Mouse (Mus musculus): ENCODE results near the gene Ube4b.
"Not testable (repeated sequence)": the region's sequence is repeated elsewhere in the genome, so short reads cannot be mapped to it uniquely, and the experiment has no call there.

The Ube4b gene

DNA sequence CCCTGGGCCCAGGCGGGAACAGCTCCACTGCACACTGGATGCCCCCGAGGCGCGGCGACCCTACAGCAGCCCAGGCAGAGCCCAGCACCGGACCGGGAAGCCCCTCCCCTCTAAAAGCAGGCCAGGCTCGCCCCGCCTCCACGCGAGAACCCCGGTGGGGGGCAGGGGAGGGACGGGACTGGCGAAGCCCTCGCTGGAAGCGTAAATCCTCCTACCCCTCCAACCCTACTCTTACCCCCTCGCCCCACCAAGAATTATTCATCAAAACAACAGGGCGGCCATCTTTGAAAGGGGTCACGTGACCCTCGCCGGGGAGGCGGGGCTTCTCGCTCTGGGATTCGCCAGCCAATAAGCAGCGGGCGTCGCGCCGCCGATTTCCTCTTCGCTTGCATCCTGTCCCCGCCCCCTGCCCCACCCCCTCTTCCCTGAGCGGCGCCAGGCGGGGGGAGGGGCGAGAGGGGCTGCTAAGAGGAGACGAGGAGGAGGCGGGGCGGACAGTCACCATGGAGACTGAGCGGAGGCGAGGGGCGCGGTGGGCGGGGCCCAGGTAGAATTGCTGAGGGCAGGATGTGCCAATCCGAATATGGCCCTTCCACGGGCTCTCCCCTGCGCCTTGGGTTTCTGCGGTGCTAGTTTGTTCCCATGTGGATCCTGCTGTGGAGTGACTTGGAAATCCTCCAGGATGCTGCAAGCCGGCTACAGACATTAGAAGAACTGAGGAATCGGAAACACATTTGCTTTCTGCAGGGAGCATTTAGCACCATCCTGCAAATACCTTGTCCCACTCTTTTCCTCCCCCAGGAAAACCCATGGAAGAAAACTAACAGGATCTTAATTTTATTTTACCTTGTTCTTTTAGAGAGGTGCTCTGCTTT is at the start of gene Ube4b:
Gene Ube4b, minus strand, starts transcription at position 425 of the 875 bp plus-strand sequence.
- DNase-seq, result peak; percentile 99 to 100

DNA sequence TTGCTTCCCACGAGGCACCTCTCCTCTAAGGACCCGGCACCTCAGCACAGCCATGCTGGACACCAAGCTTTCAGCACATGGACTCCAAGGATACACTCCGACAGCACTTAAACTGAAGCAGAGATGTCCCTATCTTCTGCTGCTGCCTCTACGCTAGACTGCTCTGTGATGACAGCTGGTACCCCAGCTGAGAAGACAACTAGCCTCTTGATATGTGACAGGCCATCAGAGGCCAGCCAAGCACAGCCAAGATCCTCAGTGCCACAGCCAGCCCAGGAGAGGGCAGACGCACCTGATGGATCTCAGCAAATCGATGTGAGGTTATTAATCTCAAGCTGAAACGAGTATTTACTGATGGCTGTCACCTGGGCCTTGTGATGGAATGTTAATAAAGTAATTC is 48.5 kb upstream of the Ube4b start:
- peak in 1 of 2 experiments; percentile 34 for DNase-seq

DNA sequence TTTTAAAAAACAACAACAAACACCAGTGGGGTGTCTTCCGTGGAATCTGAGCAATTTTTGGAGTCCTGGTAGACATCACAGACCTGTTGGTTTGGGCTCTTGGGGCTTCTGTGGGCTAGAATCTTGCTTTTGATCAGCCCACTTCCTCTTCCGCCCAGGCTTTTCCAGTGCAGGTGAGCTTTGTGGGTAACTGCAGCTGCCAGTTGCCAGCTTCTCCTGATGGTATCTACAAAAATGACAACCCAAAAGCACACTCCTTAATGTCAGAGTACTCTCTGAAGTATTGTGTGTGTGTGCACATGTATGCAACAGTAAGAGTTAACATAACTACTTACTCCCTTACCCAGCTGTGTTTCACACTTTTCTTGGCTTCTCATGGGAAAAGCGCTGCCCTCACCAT is 43.0 kb upstream of the Ube4b start:
- no peak for DNase-seq

DNA sequence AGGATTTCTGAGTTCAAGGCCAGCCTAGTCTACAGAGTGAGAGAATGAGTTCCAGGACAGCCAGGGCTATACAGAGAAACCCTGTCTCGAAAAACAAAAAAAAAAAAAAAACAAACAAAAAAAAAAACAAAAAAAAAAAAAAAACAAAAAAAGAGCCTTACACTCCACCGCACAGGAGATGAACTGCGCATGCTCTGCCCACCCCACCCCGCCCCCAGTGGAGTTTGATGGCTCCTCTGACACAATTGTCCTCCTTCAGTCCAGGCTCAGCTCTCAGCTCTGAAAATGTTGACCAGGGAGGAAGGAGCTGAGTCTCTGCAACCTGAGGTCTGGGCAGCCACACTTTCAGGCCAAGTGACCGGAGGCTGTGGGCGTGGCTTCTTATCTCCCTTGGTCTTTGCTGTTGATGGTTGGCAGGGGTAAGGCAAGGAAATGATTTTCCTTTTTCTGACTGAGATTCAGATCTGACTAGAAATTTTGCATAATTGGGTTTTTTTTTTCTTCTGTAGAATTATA is 36.9 kb upstream of the Ube4b start:
- peak in 1 of 2 experiments; percentile 35 for DNase-seq

DNA sequence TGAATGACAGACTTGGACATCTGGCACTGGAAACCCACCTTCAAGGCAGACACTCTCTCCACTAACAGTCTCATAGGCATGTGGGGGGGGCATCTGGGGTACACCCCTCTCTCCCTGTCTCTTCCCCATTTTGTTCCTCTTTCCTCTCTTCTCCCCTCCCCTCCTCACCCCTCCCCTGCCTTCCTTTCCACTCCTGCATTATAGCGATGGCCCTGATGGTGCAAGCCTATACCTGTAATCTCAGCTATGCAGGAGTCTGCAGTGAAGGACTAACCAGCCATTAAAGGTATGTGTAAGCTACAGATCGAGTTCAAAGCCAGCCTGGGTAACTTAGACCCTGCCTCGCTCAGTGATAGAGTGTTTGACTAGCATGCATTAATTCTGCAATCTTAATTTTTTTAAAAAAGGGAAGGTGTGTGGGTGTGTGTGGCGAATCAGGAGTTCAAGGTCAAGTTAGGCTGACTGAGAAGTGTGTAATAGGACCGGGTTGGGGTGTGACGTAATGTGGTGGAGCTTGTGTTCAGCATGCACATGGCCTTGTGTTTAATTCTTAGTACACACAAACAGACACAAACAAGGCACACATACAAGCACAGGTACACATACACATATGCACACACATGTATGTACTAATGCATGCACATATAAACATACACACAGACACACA is 35.9 kb upstream of the Ube4b start:
- no peak for DNase-seq

DNA sequence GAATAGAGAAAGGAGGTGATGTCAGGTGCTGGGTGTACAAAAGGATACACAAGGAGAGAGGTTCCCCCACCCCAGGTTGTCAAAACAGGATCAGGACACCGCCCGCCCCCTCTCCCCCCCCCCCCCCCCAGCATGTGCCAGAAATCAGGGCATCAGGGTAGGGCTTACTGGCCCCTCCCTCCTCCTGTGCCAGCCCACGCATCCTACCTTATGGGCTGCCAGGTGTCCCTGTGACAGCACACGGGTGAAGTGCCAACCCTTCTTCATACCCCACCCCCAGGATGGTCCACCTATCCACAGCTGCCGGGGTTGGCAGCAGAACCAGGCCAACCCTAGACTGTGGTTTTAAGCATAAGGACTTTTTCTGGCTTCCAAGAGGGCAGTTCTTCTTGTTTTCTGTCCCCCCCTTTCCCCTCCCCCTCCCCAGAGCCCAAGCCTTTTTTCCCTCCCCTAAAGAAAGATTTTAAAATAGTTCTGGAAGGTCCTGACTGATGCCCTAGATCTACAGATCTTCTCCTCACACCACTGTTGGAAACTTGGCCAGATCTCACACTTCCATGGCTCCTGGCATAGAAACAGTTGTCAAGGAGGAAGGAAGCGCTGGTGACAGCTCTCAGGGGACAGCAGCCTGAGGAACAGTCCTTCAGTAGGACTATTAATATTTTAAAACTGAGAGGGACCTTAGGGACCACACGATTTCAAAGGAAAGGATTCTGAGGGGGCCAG is 35.2 kb upstream of the Ube4b start:
- DNase-seq, result peak; percentile 85 to 89

DNA sequence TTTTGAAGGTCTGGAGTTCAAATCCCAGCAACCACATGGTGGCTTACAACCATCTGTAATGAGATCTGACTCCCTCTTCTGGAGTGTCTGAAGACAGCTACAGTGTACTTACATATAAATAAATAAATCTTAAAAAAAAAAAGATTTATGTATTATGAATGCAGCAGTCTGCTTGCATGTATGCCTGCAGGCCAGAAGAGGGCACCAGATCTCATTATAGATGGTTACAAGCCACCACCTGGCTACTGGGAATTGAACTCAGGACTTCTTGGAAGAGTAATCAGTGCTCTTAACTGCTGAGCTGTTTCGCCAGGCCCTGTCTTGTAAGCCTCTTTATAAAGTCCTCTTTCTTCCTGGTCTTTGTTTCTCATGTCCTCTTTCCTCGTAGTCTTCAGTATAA is 33.9 kb upstream of the Ube4b start:
- DNase-seq, result not testable (repeated sequence)

DNA sequence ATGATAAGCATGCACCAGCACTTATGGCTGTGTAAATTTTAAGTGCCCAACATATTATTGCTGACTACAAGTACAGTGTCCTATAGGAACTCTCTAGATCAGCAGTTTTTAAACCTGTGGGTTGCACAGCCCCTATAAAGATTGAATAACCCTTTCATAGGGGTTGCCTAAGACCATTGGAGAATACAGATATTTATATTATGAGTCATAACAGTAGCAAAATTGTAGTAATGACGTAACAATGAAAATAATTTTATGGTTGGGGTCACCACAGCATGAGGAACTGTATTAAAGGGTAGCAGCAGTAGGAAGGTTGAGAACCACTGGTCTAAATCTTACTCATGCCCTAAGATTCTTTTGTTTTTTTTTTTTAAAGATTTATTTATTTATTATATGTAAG is 32.9 kb upstream of the Ube4b start:
- DNase-seq, result no peak

DNA sequence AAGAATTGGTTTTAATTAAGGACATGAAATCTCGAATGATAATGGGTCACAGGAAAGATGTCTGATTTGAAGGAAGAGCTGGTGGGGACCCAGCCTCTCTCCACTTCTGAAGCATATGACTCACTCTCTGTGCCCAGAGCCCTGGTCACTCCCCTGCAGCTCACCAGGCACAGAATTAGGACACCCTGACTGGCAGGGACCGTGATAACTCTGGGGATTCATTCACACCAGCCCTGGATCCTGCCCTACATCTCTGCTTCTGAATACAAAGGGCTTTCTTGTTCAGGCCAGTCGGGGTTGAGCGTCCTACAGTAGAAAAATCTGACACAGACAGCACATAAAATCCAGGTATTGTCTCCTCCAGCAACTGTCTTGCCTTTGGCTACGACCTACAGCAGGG is 32.0 kb upstream of the Ube4b start:
- DNase-seq, result no peak

DNA sequence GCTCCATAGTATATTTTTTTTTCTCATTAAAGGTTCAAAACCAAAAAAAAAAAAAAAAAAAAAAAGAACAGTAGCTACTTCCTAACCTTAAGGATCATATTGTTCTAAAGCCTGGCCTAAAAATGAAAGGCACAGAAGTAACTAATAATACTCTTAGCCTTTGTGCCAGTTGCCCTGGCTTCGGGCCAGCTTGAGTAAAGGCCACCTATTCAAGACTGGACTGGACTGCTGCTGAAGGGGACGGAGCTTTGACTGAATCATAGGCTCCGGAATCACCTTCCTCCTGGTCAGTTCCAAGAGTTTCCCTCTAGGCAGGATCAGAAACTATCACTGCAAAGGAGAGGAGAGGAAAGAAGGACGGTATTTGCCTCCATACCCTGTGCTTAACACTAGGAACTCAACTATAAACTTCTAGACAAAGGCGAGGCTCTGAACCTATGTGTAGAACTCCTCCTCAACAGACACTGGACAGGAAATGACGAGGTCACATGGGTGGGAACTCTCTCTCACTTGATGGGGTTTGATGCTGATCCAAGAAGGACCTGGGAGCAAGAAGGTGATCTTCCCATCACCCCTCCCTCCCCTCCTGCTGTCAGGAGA is 31.4 kb upstream of the Ube4b start:
- DNase-seq, result peak in 1 of 2 experiments; percentile 61

DNA sequence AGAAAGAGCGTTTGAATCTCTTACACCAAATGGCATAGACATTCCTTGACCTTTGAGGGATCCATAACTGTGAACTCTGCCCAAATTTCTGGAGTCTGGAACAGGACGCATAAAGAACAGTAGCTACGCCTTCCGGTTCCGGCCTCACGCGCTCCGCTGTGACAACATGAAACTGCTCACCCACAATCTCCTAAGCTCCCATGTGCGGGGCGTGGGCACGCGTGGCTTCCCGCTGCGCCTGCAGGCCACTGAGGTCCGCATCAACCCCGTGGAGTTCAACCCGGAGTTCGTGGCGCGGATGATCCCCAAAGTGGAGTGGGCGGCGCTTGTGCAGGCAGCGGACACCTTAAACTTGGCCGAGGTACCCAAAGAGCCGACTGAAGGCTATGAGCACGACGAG is 30.6 kb upstream of the Ube4b start:
- not testable (repeated sequence) for DNase-seq

DNA sequence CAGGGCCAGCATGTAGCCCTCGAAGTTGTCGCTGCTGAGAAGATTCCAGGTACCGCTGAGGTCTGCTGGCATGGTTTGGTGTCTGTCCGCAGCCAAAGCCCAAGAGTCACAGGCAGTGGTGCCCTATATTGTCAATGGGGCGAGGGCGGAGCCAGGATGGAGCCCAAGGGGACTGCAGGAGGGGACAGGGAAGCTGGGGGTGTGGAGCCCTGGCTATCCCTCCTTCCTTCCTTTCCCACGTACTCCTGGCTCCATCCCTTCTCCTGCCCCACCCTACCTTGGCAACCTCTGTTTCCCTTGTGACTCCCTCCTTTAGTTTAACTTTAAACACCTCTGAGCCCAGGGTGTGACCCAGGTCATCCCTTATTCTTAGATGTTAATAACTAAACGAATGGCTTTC is 28.3 kb upstream of the Ube4b start, which contains the start of gene Rbp7:
Gene Rbp7, minus strand, starts transcription at position 100 of the 400 bp plus-strand sequence.
- DNase-seq, result no peak

DNA sequence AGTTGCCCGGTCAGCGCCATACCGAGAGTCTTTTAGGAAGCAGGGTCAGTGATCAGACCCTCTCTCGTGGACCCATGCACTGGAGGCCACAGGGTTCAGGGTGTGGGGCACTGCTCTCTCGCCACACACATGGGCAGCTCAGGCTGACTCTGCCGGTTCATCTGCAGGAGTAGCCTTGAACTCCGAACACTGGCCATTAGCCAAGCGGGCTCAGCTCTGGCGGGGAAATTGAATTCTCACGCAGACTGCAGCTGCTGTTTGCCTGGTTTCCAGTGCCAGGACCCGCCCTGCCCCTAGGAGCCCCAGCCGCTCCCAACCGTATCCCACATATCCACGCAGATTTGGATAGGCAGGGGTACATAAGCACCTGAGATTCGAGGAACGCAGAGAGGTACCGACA is 27.7 kb upstream of the Ube4b start:
- DNase-seq, result peak; percentile 37 to 57

DNA sequence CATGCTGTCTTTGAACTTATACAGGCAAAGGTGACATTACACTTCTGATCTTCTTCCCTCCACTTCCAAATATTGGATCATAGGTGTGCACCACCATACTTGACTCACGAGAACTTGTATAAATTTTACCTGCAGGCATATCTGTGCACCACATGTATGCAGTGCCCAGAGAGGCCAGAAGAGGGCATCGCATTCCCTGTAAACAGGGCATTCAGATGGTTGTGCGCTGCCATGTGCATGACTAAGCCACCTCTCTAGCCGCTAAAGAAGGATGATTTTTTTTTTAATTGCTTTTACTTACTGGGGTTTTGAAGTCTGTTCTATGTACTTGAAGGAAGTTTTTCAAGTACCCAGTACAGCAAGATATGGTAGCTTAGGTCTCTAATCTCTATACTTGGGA is 27.1 kb upstream of the Ube4b start:
- peak; percentile 59 to 75 for DNase-seq

DNA sequence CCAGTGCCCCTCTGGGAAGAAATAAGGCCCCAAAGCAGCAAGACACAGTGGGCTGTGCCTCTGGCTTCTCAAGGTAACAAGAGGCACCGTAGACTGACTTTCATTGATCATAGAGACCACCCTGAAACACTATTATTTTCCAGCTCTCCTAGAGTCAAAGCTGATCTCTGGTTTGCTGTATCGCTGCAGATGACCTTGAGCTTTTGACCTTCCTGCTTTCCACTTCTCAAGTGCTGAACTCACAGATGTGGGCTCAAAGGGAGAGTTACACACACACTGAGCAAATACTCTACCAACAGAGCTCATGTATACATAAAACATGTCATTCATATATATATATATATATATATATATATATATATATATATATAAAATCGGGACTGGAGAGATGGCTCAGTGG is 24.1 kb upstream of the Ube4b start:
- no peak for DNase-seq

DNA sequence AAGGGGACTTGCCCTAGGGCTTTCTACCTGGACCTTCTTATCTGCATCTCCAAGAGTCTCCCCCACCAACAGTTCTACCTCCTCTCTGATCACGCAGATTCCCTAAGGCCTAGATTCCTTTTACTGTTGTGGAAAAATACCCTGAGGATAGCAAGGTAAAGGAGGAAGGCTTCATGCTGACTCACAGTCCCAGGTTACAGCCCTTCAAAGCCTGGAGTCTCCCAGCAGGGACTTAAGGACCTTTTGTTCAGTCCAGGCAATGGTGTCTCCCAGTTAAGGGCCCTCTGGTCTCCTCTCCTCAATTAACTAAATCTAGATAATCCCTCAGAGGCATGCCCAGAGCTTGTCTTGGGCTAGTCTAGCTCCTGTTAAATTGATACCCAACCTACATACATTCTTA is 19.8 kb upstream of the Ube4b start:
- DNase-seq, result no peak

DNA sequence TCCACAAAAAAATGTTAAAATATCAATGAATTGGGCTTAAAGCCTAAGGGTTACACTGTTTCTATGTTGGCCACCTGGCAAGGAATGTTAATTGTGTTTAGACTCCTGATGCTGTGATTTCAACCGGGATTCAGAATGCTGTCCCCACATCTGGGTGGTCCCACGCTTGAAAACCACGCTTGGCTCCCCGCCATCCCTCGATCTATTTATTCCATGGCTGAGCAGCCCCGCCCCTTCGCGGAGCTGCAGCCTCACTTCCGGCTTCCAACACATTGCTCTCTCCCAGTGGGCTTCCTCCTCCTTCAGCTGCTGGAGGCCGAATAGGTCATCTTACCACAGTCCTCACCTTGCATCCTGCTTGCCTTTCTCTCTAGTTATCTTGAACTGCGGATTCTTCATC is 19.3 kb upstream of the Ube4b start:
- peak; percentile 47 to 66 for DNase-seq

DNA sequence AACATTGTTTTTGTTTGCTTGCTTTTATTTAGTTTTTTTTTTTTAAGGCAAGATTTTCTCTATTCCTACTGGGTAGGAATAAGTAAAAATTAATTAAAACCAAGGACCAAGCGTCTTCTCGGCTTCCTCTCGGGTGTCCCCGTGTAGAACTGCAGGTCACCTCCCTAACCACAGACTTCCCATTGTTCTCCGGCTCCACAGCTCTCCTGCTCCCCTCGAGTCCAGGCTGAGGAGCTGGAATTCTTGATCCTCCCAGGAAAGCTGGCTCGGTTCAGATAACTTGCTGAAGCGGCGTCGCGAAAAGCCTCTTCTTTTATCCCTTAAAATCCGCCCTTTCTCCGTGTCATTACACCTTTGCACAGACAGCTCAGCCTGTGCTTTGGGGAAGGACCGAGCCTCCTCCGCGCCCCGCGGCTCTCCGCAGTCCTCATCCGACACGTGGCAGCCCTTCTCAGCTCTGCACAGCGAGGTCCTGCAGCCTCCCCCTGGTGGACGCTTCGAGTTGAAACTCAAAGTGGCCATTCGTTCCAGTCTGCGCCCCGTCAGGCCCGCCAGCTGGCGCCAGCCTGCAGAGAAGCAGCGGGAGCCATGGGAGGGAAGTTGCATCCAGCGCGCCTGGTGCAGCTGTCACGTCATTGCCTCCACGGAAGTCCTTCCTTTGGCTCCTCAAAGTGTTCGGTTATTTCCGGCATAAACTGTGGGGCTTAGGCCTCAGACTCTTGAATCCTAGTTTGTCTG is 18.6 kb upstream of the Ube4b start:
- DNase-seq, result peak; percentile 92 to 93

DNA sequence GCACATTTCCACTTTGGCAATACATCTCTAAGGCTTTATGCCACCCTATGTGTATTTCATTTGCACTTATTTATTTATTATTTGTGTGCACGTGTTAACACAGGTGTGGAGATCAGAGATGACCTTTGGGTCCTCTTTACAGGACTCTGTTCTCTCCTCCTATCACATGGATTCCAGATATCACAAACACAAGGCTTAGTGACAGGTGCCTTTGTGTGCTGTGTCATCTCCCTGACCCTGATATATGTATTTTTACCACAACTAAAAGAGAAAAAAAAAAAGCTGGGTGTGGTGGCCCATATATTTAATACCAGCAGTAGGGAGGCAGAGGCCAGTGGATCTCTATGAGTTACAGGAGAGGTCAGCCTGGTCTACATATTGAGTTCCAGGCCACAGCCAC is 17.9 kb upstream of the Ube4b start:
- DNase-seq, result no peak

DNA sequence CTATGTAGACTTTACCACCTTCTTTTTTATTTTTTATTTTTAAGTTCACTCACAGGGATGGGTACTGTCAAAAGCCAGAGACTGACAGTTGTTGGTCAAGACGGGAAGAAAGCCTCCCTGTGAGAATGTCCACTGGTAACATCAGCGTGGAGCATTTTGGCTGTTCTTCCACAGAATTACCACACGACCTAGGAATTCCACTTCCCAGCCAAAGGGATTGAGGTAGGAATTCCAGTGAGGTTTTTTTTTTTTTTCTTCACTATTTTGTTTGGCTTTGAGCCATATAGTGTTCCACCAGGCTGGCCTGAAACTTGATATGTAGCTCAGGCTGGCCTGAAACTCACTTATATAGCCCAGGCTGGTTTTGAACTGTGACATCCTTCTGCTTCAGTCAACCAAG is 15.9 kb upstream of the Ube4b start:
- no peak for DNase-seq

DNA sequence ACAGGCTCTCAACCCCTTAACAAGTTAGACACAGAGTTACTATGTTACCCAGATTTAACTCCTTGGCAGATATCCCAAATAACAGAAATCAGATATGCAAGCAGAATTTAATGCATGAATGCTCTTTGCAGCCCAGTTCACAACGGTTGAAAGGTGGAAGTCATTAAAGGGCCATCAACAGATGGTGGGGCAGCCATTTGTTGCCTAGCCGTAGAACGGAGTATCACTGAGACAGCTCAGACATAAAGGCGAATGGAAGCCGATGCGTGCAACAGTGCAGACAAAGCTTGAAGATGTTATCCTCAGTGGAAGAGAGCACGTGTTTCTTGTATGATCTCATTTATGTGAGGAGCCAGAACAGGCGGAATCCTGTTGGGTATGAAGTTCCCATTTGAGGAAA is 14.0 kb upstream of the Ube4b start:
- DNase-seq, result no peak

DNA sequence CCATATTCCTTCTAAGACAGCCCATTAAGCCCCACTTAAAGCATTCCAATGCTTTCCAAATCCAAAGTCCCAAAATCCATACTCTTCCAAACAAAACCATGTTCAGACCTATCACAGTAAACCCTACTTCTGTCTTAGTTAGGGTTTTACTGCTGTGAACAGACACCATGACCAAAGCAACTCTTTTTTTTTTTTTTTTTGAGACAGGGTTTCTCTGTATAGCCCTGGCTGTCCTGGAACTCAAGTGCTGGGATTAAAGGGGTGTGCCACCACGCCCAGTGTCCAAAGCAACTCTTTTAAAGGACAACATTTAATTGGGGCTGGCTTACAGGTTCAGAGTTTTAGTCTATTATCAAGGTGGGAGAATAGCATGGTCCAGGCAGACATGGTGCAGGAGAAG is 5.3 kb upstream of the Ube4b start:
- DNase-seq, result not testable (repeated sequence)

Data from cerebellum, postnatal 25 days (tissue).